13 mouse cellular contexts compared by ENCODE assay signal in the genomic region with DNA sequence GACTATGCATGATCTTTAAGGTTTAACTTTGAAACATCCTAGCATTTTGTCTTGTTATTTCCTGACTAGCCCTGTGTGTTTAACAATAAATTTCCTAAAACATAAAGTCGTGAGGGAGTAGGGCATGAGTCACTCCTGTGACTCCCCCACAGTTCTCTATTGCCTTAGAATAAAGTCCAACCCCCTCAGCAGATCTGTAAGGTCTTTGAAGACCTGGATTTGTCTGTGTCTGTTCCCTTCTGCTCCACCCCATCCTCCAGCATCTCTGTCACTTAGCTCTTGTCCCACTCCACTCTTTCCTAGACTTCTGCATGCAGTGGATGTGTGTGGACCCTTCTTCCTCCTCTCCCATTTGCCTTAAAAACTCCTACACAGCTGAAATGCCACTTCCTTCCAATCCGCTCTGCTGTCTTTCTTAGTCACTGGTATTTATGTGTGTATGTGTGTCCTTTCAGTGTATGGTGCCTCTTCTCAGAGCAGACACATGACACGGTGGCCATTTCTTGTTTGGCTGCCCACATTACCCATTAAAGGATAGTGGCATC.
"Had no signal": no experiment of that assay in that cellular context is flagged by ENCODE, and none has a peak within 500 bp of the region (broad histone marks: within the 10 kb centered on the region; RNA-seq: fewer than 3 reads in every experiment).

No protein-coding gene starts in this region.

- DNase-seq: kidney, adult 18-20 months; kidney, adult 9 months; kidney, postnatal 14 days; kidney, postnatal 4 days; liver, postnatal 0 days; lung, embryonic 14.5 days; retina, postnatal 1 day; spleen, adult 18-20 months; thymus, postnatal 25 days had no signal

- ATAC-seq: inflammation-experienced regulatory T-cells, adult 6 months; intestine, embryonic 16.5 days; liver, postnatal 0 days; lung, postnatal 0 days; midbrain, embryonic 15.5 days had no signal
